Mouse (Mus musculus) MEL (cell line): Measurements from ENCODE around the gene Dnmt3l. TPM values are rescaled to one million over a fixed set of nuclear protein-coding genes. Genes with fewer than 3 reads are reported as not detected.

Experiments used
- DNase-seq: peaks from one replicate; pipeline ENCODE4 v3.0.0; 2011; ENCODE audit warnings: low read depth, low spot score
- H3K27ac ChIP-seq: 2 replicates; pipeline ENCODE4 v1.5.1; 2012; ENCODE audit warnings: low read depth, mild to moderate bottlenecking, control low read depth, low read length, moderate library complexity; ENCODE audit not compliant: control insufficient read depth
- H3K27me3 ChIP-seq, 2 experiments: fragments of 150-350 bp in 1 of 2; sonication (generic) in 1 of 2; 2 replicates each; pipeline ENCODE4 v1.6.1; 2012; ENCODE audit warnings: low read length in 2 of 2, mild to moderate bottlenecking in 2 of 2, improper control_type of control experiment in 1 of 2, moderate library complexity in 1 of 2; ENCODE audit not compliant: insufficient read depth in 2 of 2, control insufficient read depth in 1 of 2
- H3K36me3 ChIP-seq, 2 experiments: 2 replicates each; pipeline ENCODE4 v1.6.1; 2012 to 2014; ENCODE audit warnings: low read length in 2 of 2, improper control_type of control experiment in 1 of 2, inconsistent platforms in 1 of 2, mild to moderate bottlenecking in 1 of 2; ENCODE audit not compliant: insufficient read depth in 2 of 2, control insufficient read depth in 1 of 2
- H3K4me1 ChIP-seq, 2 experiments: fragments of 150-350 bp in 1 of 2; sonication (generic) in 1 of 2; 2 replicates each; pipeline ENCODE4 v1.6.1; 2012; ENCODE audit warnings: low read length in 2 of 2, improper control_type of control experiment in 1 of 2, mild to moderate bottlenecking in 1 of 2; ENCODE audit not compliant: insufficient read depth in 2 of 2, control insufficient read depth in 1 of 2
- H3K4me3 ChIP-seq, 2 experiments: fragments of 150-350 bp in 1 of 2; sonication (generic) in 1 of 2; 2 replicates each; pipeline ENCODE4 v1.5.1; 2012; ENCODE audit warnings: low read depth in 2 of 2, low read length in 2 of 2, mild to moderate bottlenecking in 2 of 2, moderate library complexity in 2 of 2, control low read depth in 1 of 2, improper control_type of control experiment in 1 of 2; ENCODE audit not compliant: control insufficient read depth in 1 of 2, insufficient read depth in 1 of 2
- H3K79me2 ChIP-seq: 2 replicates; pipeline ENCODE4 v1.6.1; 2012; ENCODE audit warnings: mild to moderate bottlenecking, low read length, moderate library complexity; ENCODE audit not compliant: control insufficient read depth, poor library complexity, insufficient read depth
- H3K9ac ChIP-seq: 2 replicates; pipeline ENCODE4 v1.6.1; 2012; ENCODE audit warnings: low read depth, mild to moderate bottlenecking, control low read depth, low read length, moderate library complexity; ENCODE audit not compliant: control insufficient read depth, poor library complexity, severe bottlenecking
- H3K9me3 ChIP-seq: fragments of 150-350 bp; sonication (generic); replicated peaks from 2 replicates; pipeline ENCODE4 v1.6.1; 2012; ENCODE audit warnings: mild to moderate bottlenecking, low read length, improper control_type of control experiment, moderate library complexity; ENCODE audit not compliant: insufficient read depth
- CTCF ChIP-seq, 3 experiments: IDR thresholded peaks in 2 of 3; conservative IDR thresholded peaks in 1 of 3; 2 replicates each; pipeline ENCODE4 v1.5.1; 2011 to 2012; ENCODE audit warnings: low read length in 3 of 3, low read depth in 2 of 3, mild to moderate bottlenecking in 2 of 3, improper control_type of control experiment in 1 of 3, inconsistent platforms in 1 of 3, mixed read lengths in 1 of 3, moderate library complexity in 1 of 3; ENCODE audit not compliant: control insufficient read depth in 1 of 3, insufficient read depth in 1 of 3, poor library complexity in 1 of 3, severe bottlenecking in 1 of 3
- E2F4 ChIP-seq: IDR thresholded peaks from 2 replicates; pipeline ENCODE4 v1.6.1; 2011; ENCODE audit warnings: low read depth, low read length, improper control_type of control experiment, borderline replicate concordance
- ELF1 ChIP-seq: IDR thresholded peaks from 2 replicates; pipeline ENCODE4 v1.6.1; 2014; ENCODE audit warnings: low read depth, mild to moderate bottlenecking, inconsistent platforms, low read length, improper control_type of control experiment, moderate library complexity
- ETS1 ChIP-seq: IDR thresholded peaks from 2 replicates; pipeline ENCODE4 v1.6.1; 2012; ENCODE audit warnings: low read depth, mild to moderate bottlenecking, inconsistent platforms, low read length, improper control_type of control experiment, moderate library complexity
- GABPA ChIP-seq: IDR thresholded peaks from 2 replicates; pipeline ENCODE4 v1.6.1; 2012; ENCODE audit warnings: low read depth, mild to moderate bottlenecking, inconsistent platforms, low read length, improper control_type of control experiment, moderate library complexity
- KAT2A ChIP-seq: conservative IDR thresholded peaks from 2 replicates; pipeline ENCODE4 v1.6.1; 2012; ENCODE audit warnings: low read depth, low read length, improper control_type of control experiment, inconsistent platforms
- MAFK ChIP-seq: IDR thresholded peaks from 2 replicates; pipeline ENCODE4 v1.6.1; 2011; ENCODE audit warnings: low read depth, mild to moderate bottlenecking, low read length, improper control_type of control experiment, borderline replicate concordance
- MAZ ChIP-seq: IDR thresholded peaks from 2 replicates; pipeline ENCODE4 v1.6.1; 2012; ENCODE audit warnings: low read depth, mild to moderate bottlenecking, inconsistent platforms, low read length, improper control_type of control experiment
- MXI1 ChIP-seq: IDR thresholded peaks from 2 replicates; pipeline ENCODE4 v1.6.1; 2011; ENCODE audit warnings: mild to moderate bottlenecking, low read depth, low read length, improper control_type of control experiment
- MYB ChIP-seq: IDR thresholded peaks from 2 replicates; pipeline ENCODE4 v1.6.1; 2011; ENCODE audit warnings: mild to moderate bottlenecking, low read depth, low read length, improper control_type of control experiment
- MYC ChIP-seq: IDR thresholded peaks from 2 replicates; pipeline ENCODE4 v1.6.1; 2011; ENCODE audit warnings: low read depth, mild to moderate bottlenecking, low read length, improper control_type of control experiment, moderate library complexity
- NRF1 ChIP-seq: IDR thresholded peaks from 2 replicates; pipeline ENCODE4 v1.6.1; 2014; ENCODE audit warnings: low read depth, mild to moderate bottlenecking, inconsistent platforms, low read length, improper control_type of control experiment, moderate library complexity; ENCODE audit not compliant: poor library complexity, insufficient read depth, severe bottlenecking
- POLR2AphosphoS2 ChIP-seq: IDR thresholded peaks from 2 replicates; pipeline ENCODE4 v1.6.1; 2011; ENCODE audit warnings: low read length, improper control_type of control experiment
- SIN3A ChIP-seq: IDR thresholded peaks from 2 replicates; pipeline ENCODE4 v1.6.1; 2012; ENCODE audit warnings: low read length, improper control_type of control experiment, inconsistent platforms
- TAL1 ChIP-seq: IDR thresholded peaks from 2 replicates; pipeline ENCODE4 v1.6.1; 2012; ENCODE audit warnings: mild to moderate bottlenecking, inconsistent platforms, low read length, moderate library complexity, mixed read lengths
- TBP ChIP-seq: IDR thresholded peaks from 2 replicates; pipeline ENCODE4 v1.8.0; 2011; ENCODE audit warnings: low read depth, low read length, improper control_type of control experiment
- USF1 ChIP-seq: IDR thresholded peaks from 2 replicates; pipeline ENCODE4 v1.6.1; 2014; ENCODE audit warnings: low read depth, mild to moderate bottlenecking, inconsistent platforms, low read length, improper control_type of control experiment, moderate library complexity
- USF2 ChIP-seq, 2 experiments: IDR thresholded peaks; 2 replicates each; pipeline ENCODE4 v1.6.1; 2011 to 2012; ENCODE audit warnings: improper control_type of control experiment in 2 of 2, low read length in 2 of 2, borderline replicate concordance in 1 of 2, inconsistent platforms in 1 of 2, low read depth in 1 of 2, mild to moderate bottlenecking in 1 of 2; ENCODE audit not compliant: insufficient read depth in 1 of 2
- ZC3H11A ChIP-seq: IDR thresholded peaks from 2 replicates; pipeline ENCODE4 v1.6.1; 2012; ENCODE audit warnings: low read depth, mild to moderate bottlenecking, inconsistent platforms, low read length, improper control_type of control experiment
- ZKSCAN1 ChIP-seq: IDR thresholded peaks from 2 replicates; pipeline ENCODE4 v1.6.1; 2012; ENCODE audit warnings: low read depth, mild to moderate bottlenecking, inconsistent platforms, low read length, improper control_type of control experiment, moderate library complexity
- polyA plus RNA-seq, 2 experiments: library from polyadenylated mRNA; stranded (reverse) in 1 of 2; unstranded in 1 of 2; fragments of >175 nt in 1 of 2; fragments of >200 nt in 1 of 2; gene quantifications; 2 replicates each; pipeline versions ENCODE4 v1.2.1 to v1.2.4; 2012; ENCODE audit warnings: low replicate concordance in 2 of 2, low read depth in 1 of 2; ENCODE audit not compliant: insufficient read length in 2 of 2, insufficient read depth in 1 of 2, missing spikeins in 1 of 2
- total RNA-seq: library from RNA; depleted of rRNA; stranded (reverse); fragments of 300-350 nt; gene quantifications from 2 replicates; pipeline ENCODE4 v1.2.3, GENCODE M21; 2012

The Dnmt3l gene
- total and polyA plus RNA-seq, 3 experiments, result not detected

- Histone ChIP-seq H3K9me3 (no peaks in the 10 kb centered on the region), H3K79me2 (no peaks in the 10 kb centered on the region), H3K4me3 (no peak overlapping the region), H3K27ac (no peak overlapping the region), H3K27me3 (peaks cover 5% of the 10 kb centered on the region in 2 experiments), H3K4me1 (no peaks in the 10 kb centered on the region), H3K9ac (no peak overlapping the region), H3K36me3 (no peaks in the 10 kb centered on the region)
- DNase-seq, result no peak
- TF ChIP-seq E2F4 (no peak), MXI1 (no peak), ZC3H11A (no peak), NRF1 (no peak), ZKSCAN1 (no peak), TBP (no peak)
These were observed 9.8 kb upstream of the Dnmt3l start for GRCm38 (mm10) chr10:78031987-78032386.

GRCm38 (mm10) chr10:78037139-78037538, 4.6 kb upstream of the Dnmt3l start:
- Histone ChIP-seq H3K4me1 (no peaks in the 10 kb centered on the region), H3K9me3 (no peaks in the 10 kb centered on the region), H3K27me3 (peaks cover 5% of the 10 kb centered on the region in 2 experiments), H3K27ac (no peak overlapping the region), H3K9ac (no peak overlapping the region), H3K4me3 (no peak overlapping the region), H3K79me2 (no peaks in the 10 kb centered on the region), H3K36me3 (no peaks in the 10 kb centered on the region)
- no peak for TF ChIP-seq POLR2AphosphoS2
- no peak for TF ChIP-seq MAZ
- TF ChIP-seq GABPA, result no peak
- TF ChIP-seq TAL1, result no peak
- TF ChIP-seq MYB, result no peak
- no peak for TF ChIP-seq ELF1
- no peak for TF ChIP-seq SIN3A
- TF ChIP-seq ETS1, result no peak
- no peak for TF ChIP-seq KAT2A
- no peak for TF ChIP-seq MXI1
- DNase-seq, result no peak

DNA sequence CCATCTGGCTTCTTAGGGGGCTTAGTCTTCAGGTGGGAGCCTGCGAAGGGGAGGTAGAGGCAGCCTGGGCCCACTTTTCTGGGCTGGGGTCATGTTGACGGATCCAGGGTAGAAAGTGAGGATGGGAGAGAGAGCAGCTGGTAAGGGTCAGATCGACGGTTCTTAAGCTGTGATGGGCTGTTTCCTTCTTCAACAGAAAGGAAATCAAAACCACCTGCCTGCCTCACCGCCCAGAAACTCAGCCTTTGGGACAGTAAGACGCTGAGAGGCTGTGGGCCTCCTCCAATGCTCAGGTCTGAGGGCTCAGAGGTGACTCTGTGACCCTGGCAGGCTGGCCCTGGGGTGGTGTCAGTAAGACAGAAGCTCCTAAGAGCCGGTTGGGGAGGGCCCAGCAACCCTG, 349 bp downstream of the Dnmt3l start:
- Histone ChIP-seq H3K36me3 (no peaks in the 10 kb centered on the region), H3K4me3 (no peak overlapping the region), H3K9ac (no peak overlapping the region), H3K27me3 (peaks cover 0 to 5% of the 10 kb centered on the region in 2 experiments), H3K4me1 (no peaks in the 10 kb centered on the region), H3K79me2 (no peaks in the 10 kb centered on the region), H3K27ac (no peak overlapping the region), H3K9me3 (no peaks in the 10 kb centered on the region)
- DNase-seq, result no peak
- TF ChIP-seq USF2 (IDR thresholded peaks at IDR 0.05; ENCODE audit: borderline replicate concordance in 1 of 2, insufficient read depth in 1 of 2, low read depth in 1 of 2, low read length in 2 of 2) (no peak), NRF1 (no peak), MYC (no peak), CTCF (IDR thresholded peaks at IDR 0.05 in 2 of 3, conservative IDR thresholded peaks at IDR 0.05 in 1 of 3; ENCODE audit: control insufficient read depth in 1 of 3, insufficient read depth in 1 of 3, low read depth in 2 of 3, low read length in 3 of 3, poor library complexity in 1 of 3, severe bottlenecking in 1 of 3) (no peak), MAFK (no peak), USF1 (no peak), POLR2AphosphoS2 (no peak)
